Mouse (Mus musculus) MEL (cell line): Measurements from ENCODE around the gene Rtn4rl2. TPM values are rescaled to one million over a fixed set of nuclear protein-coding genes. Genes with fewer than 3 reads are reported as not detected.

ENCODE experiments used
- DNase-seq: peaks from one replicate; pipeline ENCODE4 v3.0.0; 2011; ENCODE audit warnings: low read depth, low spot score
- H3K27ac ChIP-seq: 2 replicates; pipeline ENCODE4 v1.5.1; 2012; ENCODE audit warnings: low read depth, mild to moderate bottlenecking, control low read depth, low read length, moderate library complexity; ENCODE audit not compliant: control insufficient read depth
- H3K27me3 ChIP-seq, 2 experiments: fragments of 150-350 bp in 1 of 2; sonication (generic) in 1 of 2; 2 replicates each; pipeline ENCODE4 v1.6.1; 2012; ENCODE audit warnings: low read length in 2 of 2, mild to moderate bottlenecking in 2 of 2, improper control_type of control experiment in 1 of 2, moderate library complexity in 1 of 2; ENCODE audit not compliant: insufficient read depth in 2 of 2, control insufficient read depth in 1 of 2
- H3K36me3 ChIP-seq, 2 experiments: 2 replicates each; pipeline ENCODE4 v1.6.1; 2012 to 2014; ENCODE audit warnings: low read length in 2 of 2, improper control_type of control experiment in 1 of 2, inconsistent platforms in 1 of 2, mild to moderate bottlenecking in 1 of 2; ENCODE audit not compliant: insufficient read depth in 2 of 2, control insufficient read depth in 1 of 2
- H3K4me1 ChIP-seq, 2 experiments: fragments of 150-350 bp in 1 of 2; sonication (generic) in 1 of 2; 2 replicates each; pipeline ENCODE4 v1.6.1; 2012; ENCODE audit warnings: low read length in 2 of 2, improper control_type of control experiment in 1 of 2, mild to moderate bottlenecking in 1 of 2; ENCODE audit not compliant: insufficient read depth in 2 of 2, control insufficient read depth in 1 of 2
- H3K4me3 ChIP-seq, 2 experiments: fragments of 150-350 bp in 1 of 2; sonication (generic) in 1 of 2; 2 replicates each; pipeline ENCODE4 v1.5.1; 2012; ENCODE audit warnings: low read depth in 2 of 2, low read length in 2 of 2, mild to moderate bottlenecking in 2 of 2, moderate library complexity in 2 of 2, control low read depth in 1 of 2, improper control_type of control experiment in 1 of 2; ENCODE audit not compliant: control insufficient read depth in 1 of 2, insufficient read depth in 1 of 2
- H3K79me2 ChIP-seq: 2 replicates; pipeline ENCODE4 v1.6.1; 2012; ENCODE audit warnings: mild to moderate bottlenecking, low read length, moderate library complexity; ENCODE audit not compliant: control insufficient read depth, poor library complexity, insufficient read depth
- H3K9ac ChIP-seq: 2 replicates; pipeline ENCODE4 v1.6.1; 2012; ENCODE audit warnings: low read depth, mild to moderate bottlenecking, control low read depth, low read length, moderate library complexity; ENCODE audit not compliant: control insufficient read depth, poor library complexity, severe bottlenecking
- H3K9me3 ChIP-seq: fragments of 150-350 bp; sonication (generic); replicated peaks from 2 replicates; pipeline ENCODE4 v1.6.1; 2012; ENCODE audit warnings: mild to moderate bottlenecking, low read length, improper control_type of control experiment, moderate library complexity; ENCODE audit not compliant: insufficient read depth
- CHD1 ChIP-seq: IDR thresholded peaks from 2 replicates; pipeline ENCODE4 v1.6.1; 2012; ENCODE audit warnings: low read depth, mild to moderate bottlenecking, inconsistent platforms, low read length, improper control_type of control experiment
- CHD2 ChIP-seq: IDR thresholded peaks from 2 replicates; pipeline ENCODE4 v1.6.1; 2011; ENCODE audit warnings: low read length, improper control_type of control experiment
- CTCF ChIP-seq, 3 experiments: IDR thresholded peaks in 2 of 3; conservative IDR thresholded peaks in 1 of 3; 2 replicates each; pipeline ENCODE4 v1.5.1; 2011 to 2012; ENCODE audit warnings: low read length in 3 of 3, low read depth in 2 of 3, mild to moderate bottlenecking in 2 of 3, improper control_type of control experiment in 1 of 3, inconsistent platforms in 1 of 3, mixed read lengths in 1 of 3, moderate library complexity in 1 of 3; ENCODE audit not compliant: control insufficient read depth in 1 of 3, insufficient read depth in 1 of 3, poor library complexity in 1 of 3, severe bottlenecking in 1 of 3
- GABPA ChIP-seq: IDR thresholded peaks from 2 replicates; pipeline ENCODE4 v1.6.1; 2012; ENCODE audit warnings: low read depth, mild to moderate bottlenecking, inconsistent platforms, low read length, improper control_type of control experiment, moderate library complexity
- HCFC1 ChIP-seq: IDR thresholded peaks from 2 replicates; pipeline ENCODE4 v1.6.1; 2012; ENCODE audit warnings: low read depth, mild to moderate bottlenecking, inconsistent platforms, low read length, improper control_type of control experiment, moderate library complexity
- JUND ChIP-seq: IDR thresholded peaks from 2 replicates; pipeline ENCODE4 v1.6.1; 2011; ENCODE audit warnings: low read depth, mild to moderate bottlenecking, improper control_type of control experiment, low read length
- MAFK ChIP-seq: IDR thresholded peaks from 2 replicates; pipeline ENCODE4 v1.6.1; 2011; ENCODE audit warnings: low read depth, mild to moderate bottlenecking, low read length, improper control_type of control experiment, borderline replicate concordance
- MAZ ChIP-seq: IDR thresholded peaks from 2 replicates; pipeline ENCODE4 v1.6.1; 2012; ENCODE audit warnings: low read depth, mild to moderate bottlenecking, inconsistent platforms, low read length, improper control_type of control experiment
- MEF2A ChIP-seq: IDR thresholded peaks from 2 replicates; pipeline ENCODE4 v1.6.1; 2014; ENCODE audit warnings: low read depth, mild to moderate bottlenecking, inconsistent platforms, low read length, improper control_type of control experiment; ENCODE audit not compliant: poor library complexity, insufficient replicate concordance, severe bottlenecking; ENCODE audit errors: extremely low read depth
- MXI1 ChIP-seq: IDR thresholded peaks from 2 replicates; pipeline ENCODE4 v1.6.1; 2011; ENCODE audit warnings: mild to moderate bottlenecking, low read depth, low read length, improper control_type of control experiment
- MYB ChIP-seq: IDR thresholded peaks from 2 replicates; pipeline ENCODE4 v1.6.1; 2011; ENCODE audit warnings: mild to moderate bottlenecking, low read depth, low read length, improper control_type of control experiment
- MYC ChIP-seq: IDR thresholded peaks from 2 replicates; pipeline ENCODE4 v1.6.1; 2011; ENCODE audit warnings: low read depth, mild to moderate bottlenecking, low read length, improper control_type of control experiment, moderate library complexity
- NELFE ChIP-seq: IDR thresholded peaks from 2 replicates; pipeline ENCODE4 v1.6.1; 2011; ENCODE audit warnings: low read depth, low read length, improper control_type of control experiment
- POLR2AphosphoS5 ChIP-seq: IDR thresholded peaks from 2 replicates; pipeline ENCODE4 v1.6.1; 2012; ENCODE audit warnings: low read depth, borderline replicate concordance, mild to moderate bottlenecking, inconsistent platforms, low read length, moderate library complexity, mixed read lengths
- RAD21 ChIP-seq: IDR thresholded peaks from 2 replicates; pipeline ENCODE4 v1.6.1; 2011; ENCODE audit warnings: mild to moderate bottlenecking, low read depth, low read length, improper control_type of control experiment
- RCOR1 ChIP-seq: IDR thresholded peaks from 2 replicates; pipeline ENCODE4 v1.6.1; 2012; ENCODE audit warnings: low read depth, mild to moderate bottlenecking, inconsistent platforms, low read length, improper control_type of control experiment
- SMC3 ChIP-seq: IDR thresholded peaks from 2 replicates; pipeline ENCODE4 v1.6.1; 2011; ENCODE audit warnings: low read depth, low read length, improper control_type of control experiment
- TAL1 ChIP-seq: IDR thresholded peaks from 2 replicates; pipeline ENCODE4 v1.6.1; 2012; ENCODE audit warnings: mild to moderate bottlenecking, inconsistent platforms, low read length, moderate library complexity, mixed read lengths
- TBP ChIP-seq: IDR thresholded peaks from 2 replicates; pipeline ENCODE4 v1.8.0; 2011; ENCODE audit warnings: low read depth, low read length, improper control_type of control experiment
- ZKSCAN1 ChIP-seq: IDR thresholded peaks from 2 replicates; pipeline ENCODE4 v1.6.1; 2012; ENCODE audit warnings: low read depth, mild to moderate bottlenecking, inconsistent platforms, low read length, improper control_type of control experiment, moderate library complexity
- polyA plus RNA-seq, 2 experiments: library from polyadenylated mRNA; stranded (reverse) in 1 of 2; unstranded in 1 of 2; fragments of >175 nt in 1 of 2; fragments of >200 nt in 1 of 2; gene quantifications; 2 replicates each; pipeline versions ENCODE4 v1.2.1 to v1.2.4; 2012; ENCODE audit warnings: low replicate concordance in 2 of 2, low read depth in 1 of 2; ENCODE audit not compliant: insufficient read length in 2 of 2, insufficient read depth in 1 of 2, missing spikeins in 1 of 2
- total RNA-seq: library from RNA; depleted of rRNA; stranded (reverse); fragments of 300-350 nt; gene quantifications from 2 replicates; pipeline ENCODE4 v1.2.3, GENCODE M21; 2012

Rtn4rl2 gene
- total and polyA plus RNA-seq, 3 experiments, result 0.12 to 1.1 TPM; not detected in 1

DNA sequence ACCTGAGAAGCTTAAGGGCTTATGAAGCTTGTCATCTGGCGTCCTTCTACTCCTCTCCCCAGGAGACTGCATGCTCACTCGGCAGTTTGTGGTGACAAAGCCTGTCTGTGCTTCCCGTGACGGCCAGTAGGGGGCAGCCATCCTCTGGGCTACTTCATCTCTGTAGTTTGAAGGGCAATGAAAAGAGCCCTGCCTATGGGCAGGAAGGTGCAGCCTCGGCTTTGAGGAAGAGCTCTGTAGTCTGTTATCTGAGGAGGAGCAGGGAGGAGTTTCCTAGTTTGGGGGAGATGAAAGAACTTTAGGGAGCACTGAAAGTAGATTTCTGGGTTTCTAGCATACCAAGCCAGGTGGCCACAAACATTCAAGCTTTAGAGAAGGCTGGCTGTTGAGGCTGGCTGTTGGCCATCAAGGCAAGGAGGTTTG lies 18.0 kb downstream of the Rtn4rl2 start (continued):
- TF ChIP-seq RCOR1 (peak; percentile 64), ZKSCAN1 (peak; percentile 53; the same call in 1 of the 2 replicates), TAL1 (0 out of 2 replicates have a peak, but pooled peaks have one; percentile 11)

GRCm38 (mm10) chr2:84865616-84866571 lies 20.6 kb downstream of the Rtn4rl2 start:
- H3K9me3 ChIP-seq, result no peaks in the 10 kb centered on the region
- peak overlapping the region; percentile 65 for H3K9ac ChIP-seq
- H3K79me2 ChIP-seq, result no peaks in the 10 kb centered on the region
- H3K4me1 ChIP-seq, result peaks cover 23 to 42% of the 10 kb centered on the region in 2 experiments
- DNase-seq, result peak; percentile 78
- peak overlapping the region; percentile 96 for H3K27ac ChIP-seq
- no peaks in the 10 kb centered on the region for H3K27me3 ChIP-seq
- peak overlapping the region; percentile 42 to 68 for H3K4me3 ChIP-seq
- H3K36me3 ChIP-seq, result peaks cover 3 to 32% of the 10 kb centered on the region in 2 experiments
- TF ChIP-seq MAZ (peak; percentile 37; the same call in 1 of the 2 replicates), RAD21 (peak; percentile 44), MYB (no peak), MXI1 (0 out of 2 replicates have a peak, but pooled peaks have one; percentile 22), CHD2 (no peak), SMC3 (peak; percentile 62), TBP (no peak), CTCF (IDR thresholded peaks at IDR 0.05 in 2 of 3, conservative IDR thresholded peaks at IDR 0.05 in 1 of 3; ENCODE audit: control insufficient read depth in 1 of 3, insufficient read depth in 1 of 3, low read depth in 2 of 3, low read length in 3 of 3, poor library complexity in 1 of 3, severe bottlenecking in 1 of 3) (peak; percentile 80 to 97 (median 84))

DNA sequence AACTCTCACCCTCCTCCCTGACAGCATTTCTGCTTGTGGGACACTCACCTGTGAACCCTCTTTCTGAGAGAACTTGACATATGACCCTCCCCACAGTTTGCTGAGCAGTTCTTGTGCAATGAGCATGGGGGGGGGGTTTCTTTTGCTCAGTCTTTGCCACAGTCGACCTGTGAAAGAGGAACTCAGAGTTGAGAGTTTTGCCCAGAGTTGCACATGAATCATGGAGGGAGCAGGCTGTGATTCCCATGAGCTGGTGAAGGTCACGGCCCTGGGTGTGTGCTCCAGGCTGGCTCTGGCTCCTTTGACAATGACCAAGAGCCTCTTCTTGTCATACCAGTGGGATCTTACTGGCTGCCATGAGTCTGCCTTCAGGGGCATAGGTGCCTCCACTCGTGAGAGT lies 24.3 kb downstream of the Rtn4rl2 start:
- no peak overlapping the region for H3K4me3 ChIP-seq
- DNase-seq, result no peak
- no peak overlapping the region for H3K9ac ChIP-seq
- no peaks in the 10 kb centered on the region for H3K79me2 ChIP-seq
- H3K27me3 ChIP-seq, result no peaks in the 10 kb centered on the region
- H3K9me3 ChIP-seq, result no peaks in the 10 kb centered on the region
- peaks cover 11 to 17% of the 10 kb centered on the region in 2 experiments for H3K4me1 ChIP-seq
- H3K27ac ChIP-seq, result no peak overlapping the region
- peaks cover 15 to 22% of the 10 kb centered on the region in 2 experiments for H3K36me3 ChIP-seq
- TF ChIP-seq SMC3 (no peak), MYB (no peak), GABPA (no peak), CHD1 (no peak), MEF2A (no peak), JUND (no peak), POLR2AphosphoS5 (no peak), MYC (no peak), NELFE (no peak), HCFC1 (no peak), MAFK (no peak), TAL1 (no peak)
- TF ChIP-seq, all 39 proteins: peak for 0
